Mouse (Mus musculus) testis, adult 2 months (tissue): ENCODE results near the gene Smim14. TPM values are rescaled to one million over a fixed set of nuclear protein-coding genes. Genes with fewer than 3 reads are reported as not detected.
A peak's percentile ranks its signal among the peaks of the same experiment; 100 is the strongest.

Experiments used
- H3K27ac ChIP-seq: fragments of 200-500 bp; 2 replicates; pipeline ENCODE4 v1.5.1; 2012; ENCODE audit warnings: low read depth, low read length; ENCODE audit not compliant: control insufficient read depth, insufficient read depth
- H3K27me3 ChIP-seq: fragments of 200-500 bp; 2 replicates; pipeline ENCODE4 v1.6.1; 2012; ENCODE audit warnings: mild to moderate bottlenecking, low read length, moderate library complexity; ENCODE audit not compliant: control insufficient read depth, insufficient read depth
- H3K36me3 ChIP-seq: fragments of 200-500 bp; 2 replicates; pipeline ENCODE4 v1.6.1; 2012; ENCODE audit warnings: mild to moderate bottlenecking, low read length; ENCODE audit not compliant: control insufficient read depth, insufficient read depth
- H3K4me1 ChIP-seq: fragments of 200-500 bp; 2 replicates; pipeline ENCODE4 v1.6.1; 2012; ENCODE audit warnings: low read length; ENCODE audit not compliant: control insufficient read depth, insufficient read depth
- H3K4me3 ChIP-seq: fragments of 200-500 bp; 2 replicates; pipeline ENCODE4 v1.5.1; 2012; ENCODE audit warnings: low read depth, mild to moderate bottlenecking, low read length, moderate library complexity, mixed read lengths; ENCODE audit not compliant: control insufficient read depth
- CTCF ChIP-seq: fragments of 200-500 bp; IDR thresholded peaks from 2 replicates; pipeline ENCODE4 v1.5.1; 2012; ENCODE audit warnings: low read depth, mild to moderate bottlenecking, inconsistent platforms, low read length, moderate library complexity; ENCODE audit not compliant: control insufficient read depth, insufficient read depth, insufficient replicate concordance
- POLR2A ChIP-seq: fragments of 200-500 bp; IDR thresholded peaks from 2 replicates; pipeline ENCODE4 v1.6.1; 2012; ENCODE audit warnings: low read depth, mild to moderate bottlenecking, inconsistent platforms, low read length, moderate library complexity; ENCODE audit not compliant: control insufficient read depth
- polyA plus RNA-seq: library from polyadenylated mRNA; depleted of rRNA; stranded (reverse); fragments of >200 nt; gene quantifications from 2 replicates; pipeline ENCODE4 v1.2.3, GENCODE M21; 2012

The Smim14 gene
- polyA plus RNA-seq, 1 experiment: 131 TPM

- H3K36me3 ChIP-seq: no peaks in the 10 kb centered on the region
- no peak overlapping the region for H3K4me3 ChIP-seq
- H3K27me3 ChIP-seq: no peaks in the 10 kb centered on the region
- TF ChIP-seq POLR2A (no peak), CTCF (no peak)
- peaks cover 7% of the 10 kb centered on the region for H3K4me1 ChIP-seq
- no peak overlapping the region for H3K27ac ChIP-seq
Measured at GRCm38 (mm10) chr5:65438041-65438440, 98.9 kb downstream of the Smim14 start.

DNA sequence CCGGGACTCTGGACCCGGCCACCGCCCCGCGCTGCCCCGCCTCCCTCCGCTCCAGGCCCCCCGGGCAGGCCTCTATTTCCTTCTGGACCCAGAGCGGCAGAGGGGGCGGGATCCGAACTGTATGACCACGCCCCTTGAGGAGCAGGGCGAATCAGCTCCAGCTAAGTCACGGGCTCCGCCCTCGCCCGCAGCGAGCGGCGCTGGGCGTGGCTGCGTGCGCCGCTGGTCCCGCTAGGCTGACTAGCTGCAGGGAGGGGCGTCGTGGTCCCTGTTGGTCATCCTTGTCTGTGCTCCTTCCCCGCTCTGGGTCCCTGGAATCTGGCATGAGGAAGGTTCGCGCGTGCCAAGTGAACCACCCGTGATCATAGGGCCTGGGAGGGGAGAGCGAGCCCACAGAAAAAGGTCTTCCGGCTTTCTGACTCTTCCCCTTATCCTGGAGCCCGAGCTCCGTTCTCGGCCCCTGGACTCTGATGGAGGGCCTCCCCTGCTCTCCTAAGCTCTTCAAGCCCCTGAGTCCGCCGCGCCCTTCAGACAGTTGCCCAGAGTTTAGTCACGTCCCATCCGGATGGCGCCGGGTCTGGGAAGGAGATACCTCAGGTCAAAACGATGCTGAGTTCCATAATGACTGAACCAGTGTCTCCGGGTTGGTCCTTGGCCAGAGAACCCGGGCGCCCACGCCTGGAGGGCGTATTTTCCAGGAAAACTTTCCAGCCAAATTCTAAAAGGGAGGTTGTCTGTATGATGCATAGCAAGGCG, 101.0 kb downstream of the Smim14 start, which contains the start of gene Ugdh:
Gene Ugdh, minus strand, starts transcription at position 144 of the 756 bp plus-strand sequence.
- TF ChIP-seq POLR2A (peak; percentile 81), CTCF (no peak)
- Histone ChIP-seq H3K27ac (peak within 1 kb of the TSS; percentile 78), H3K36me3 (no peaks in the 10 kb centered on the region), H3K27me3 (no peaks in the 10 kb centered on the region), H3K4me3 (peak within 1 kb of the TSS; percentile 93), H3K4me1 (peaks cover 7% of the 10 kb centered on the region)

- Histone ChIP-seq H3K36me3 (no peaks in the 10 kb centered on the region), H3K27me3 (no peaks in the 10 kb centered on the region), H3K27ac (no peak overlapping the region), H3K4me1 (peaks cover 7% of the 10 kb centered on the region), H3K4me3 (peak overlapping the region; percentile 91)
- TF ChIP-seq CTCF (no peak), POLR2A (no peak)
Measured at GRCm38 (mm10) chr5:65435363-65435805, 101.6 kb downstream of the Smim14 start.

- H3K27me3 ChIP-seq: no peaks in the 10 kb centered on the region
- TF ChIP-seq POLR2A: no peak
- no peak for TF ChIP-seq CTCF
- H3K36me3 ChIP-seq: no peaks in the 10 kb centered on the region
- H3K27ac ChIP-seq: no peak overlapping the region
- H3K4me1 ChIP-seq: peaks cover 7% of the 10 kb centered on the region
- peak overlapping the region; percentile 91 for H3K4me3 ChIP-seq
Measured at GRCm38 (mm10) chr5:65434471-65435362, 102.3 kb downstream of the Smim14 start.

GRCm38 (mm10) chr5:65429441-65429840, 107.5 kb downstream of the Smim14 start:
- no peak overlapping the region for H3K27ac ChIP-seq
- H3K36me3 ChIP-seq: no peaks in the 10 kb centered on the region
- no peaks in the 10 kb centered on the region for H3K4me1 ChIP-seq
- H3K4me3 ChIP-seq: no peak overlapping the region
- TF ChIP-seq CTCF (no peak), POLR2A (no peak)
- H3K27me3 ChIP-seq: no peaks in the 10 kb centered on the region

- TF ChIP-seq CTCF (no peak), POLR2A (no peak)
- no peak overlapping the region for H3K4me3 ChIP-seq
- H3K27me3 ChIP-seq: no peaks in the 10 kb centered on the region
- no peak overlapping the region for H3K27ac ChIP-seq
- H3K4me1 ChIP-seq: no peaks in the 10 kb centered on the region
- no peaks in the 10 kb centered on the region for H3K36me3 ChIP-seq
Measured at GRCm38 (mm10) chr5:65428321-65428720, 108.7 kb downstream of the Smim14 start.

DNA sequence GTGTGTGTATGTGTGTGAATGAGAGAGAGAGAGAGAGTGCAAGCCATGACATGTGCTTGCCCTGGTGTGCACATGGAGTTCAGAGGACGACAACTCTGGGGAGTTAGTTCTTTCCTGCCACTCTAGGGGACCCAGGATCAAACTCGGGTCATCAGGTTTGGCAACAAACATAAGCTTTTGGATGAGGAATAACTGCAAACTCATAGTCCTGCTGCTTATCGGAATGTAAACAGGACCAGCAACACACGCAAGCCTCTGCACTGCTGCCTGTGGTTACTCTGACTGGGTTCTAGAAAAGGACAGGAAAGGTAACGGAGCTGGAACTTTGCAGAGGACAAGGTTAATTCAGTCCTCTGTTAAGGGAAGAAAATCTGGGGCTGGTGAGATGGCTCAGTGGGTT, 111.7 kb downstream of the Smim14 start:
- no peaks in the 10 kb centered on the region for H3K27me3 ChIP-seq
- no peaks in the 10 kb centered on the region for H3K4me1 ChIP-seq
- TF ChIP-seq POLR2A (no peak), CTCF (no peak)
- H3K4me3 ChIP-seq: no peak overlapping the region
- H3K36me3 ChIP-seq: no peaks in the 10 kb centered on the region; the same call in 1 of the 2 replicates
- no peak overlapping the region for H3K27ac ChIP-seq
